Mouse (Mus musculus) small intestine, adult 2 months (tissue): Measurements from ENCODE around the gene Mbtps2.

Experiments used
- CTCF ChIP-seq: fragments of 200-500 bp; IDR thresholded peaks from 2 replicates; pipeline ENCODE4 v1.5.1; 2012; ENCODE audit warnings: low read depth, mild to moderate bottlenecking, control low read depth, inconsistent platforms, low read length, moderate library complexity, mixed read lengths; ENCODE audit not compliant: insufficient replicate concordance, insufficient read length; ENCODE audit errors: extremely low read depth
- POLR2A ChIP-seq: fragments of 200-500 bp; IDR thresholded peaks from 2 replicates; pipeline ENCODE4 v1.6.1; 2012; ENCODE audit warnings: low read depth, mild to moderate bottlenecking, control low read depth, inconsistent platforms, low read length, moderate library complexity

DNA sequence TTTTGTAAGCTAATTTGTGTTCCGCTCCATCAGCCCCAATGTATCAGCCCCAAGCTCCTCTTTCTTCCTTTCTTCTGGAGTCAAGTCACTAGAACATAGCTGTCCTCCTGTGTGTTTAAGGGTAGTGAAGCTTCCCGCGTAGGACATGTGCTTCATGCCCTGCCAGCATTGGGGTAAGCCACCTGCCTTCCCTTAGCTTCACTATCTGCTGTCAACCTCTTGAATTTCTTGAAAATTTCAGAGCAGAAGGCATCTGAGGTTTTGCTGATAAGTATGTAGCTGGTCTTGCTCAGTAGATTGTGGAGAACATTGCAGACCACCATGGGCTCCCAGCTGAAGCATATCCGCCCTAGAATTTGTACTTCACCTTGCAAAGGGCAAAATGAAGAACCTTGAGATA is 105.4 kb downstream of the Mbtps2 start:
- no peak for TF ChIP-seq CTCF
- no peak for TF ChIP-seq POLR2A
